Mouse (Mus musculus): ENCODE data around the gene Robo4.

Gene Robo4

DNA sequence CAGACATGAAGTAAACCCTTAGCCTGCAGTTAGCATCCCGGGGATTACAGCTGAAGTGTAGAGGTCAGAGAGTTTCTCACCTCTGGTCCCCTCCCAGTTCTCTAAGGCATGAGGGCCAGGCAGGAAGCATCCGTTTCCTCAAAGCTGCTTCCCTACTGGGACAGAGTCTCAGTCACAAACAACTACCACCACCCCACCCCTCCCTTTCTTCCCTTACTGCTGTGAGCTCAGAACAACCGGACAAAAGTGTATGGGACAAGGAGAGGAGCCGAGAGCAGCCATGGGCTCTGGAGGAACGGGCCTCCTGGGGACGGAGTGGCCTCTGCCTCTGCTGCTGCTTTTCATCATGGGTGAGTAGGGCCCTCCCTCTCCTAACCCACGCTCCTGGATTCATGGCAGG, at the start of gene Robo4:
Robo4 (plus strand) TSS at position 96 of the 400 bp plus-strand sequence.
- DNase-seq (ENCODE audit: low read depth, low spot score) = no peak

DNA sequence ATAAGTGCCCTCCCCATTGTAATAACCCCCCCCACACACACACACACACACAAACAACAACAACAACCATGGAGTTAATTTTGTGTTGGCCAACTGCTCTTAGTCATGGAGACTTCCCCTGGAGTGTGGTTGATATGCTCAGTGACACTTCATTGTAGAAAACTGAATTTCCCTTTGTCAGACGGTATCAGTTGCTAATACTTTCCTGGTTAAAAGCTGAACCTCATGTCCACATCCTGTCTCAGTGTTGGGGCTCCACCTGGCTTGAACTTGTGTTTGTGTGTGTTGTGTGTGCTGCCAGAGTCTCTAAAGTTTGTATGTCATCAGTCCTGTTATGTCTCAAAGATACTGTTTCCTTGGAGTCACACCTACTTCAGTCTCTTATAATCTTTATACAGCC, 47.2 kb upstream of the Robo4 start:
- DNase-seq (ENCODE audit: low read depth, low spot score) = no peak

DNA sequence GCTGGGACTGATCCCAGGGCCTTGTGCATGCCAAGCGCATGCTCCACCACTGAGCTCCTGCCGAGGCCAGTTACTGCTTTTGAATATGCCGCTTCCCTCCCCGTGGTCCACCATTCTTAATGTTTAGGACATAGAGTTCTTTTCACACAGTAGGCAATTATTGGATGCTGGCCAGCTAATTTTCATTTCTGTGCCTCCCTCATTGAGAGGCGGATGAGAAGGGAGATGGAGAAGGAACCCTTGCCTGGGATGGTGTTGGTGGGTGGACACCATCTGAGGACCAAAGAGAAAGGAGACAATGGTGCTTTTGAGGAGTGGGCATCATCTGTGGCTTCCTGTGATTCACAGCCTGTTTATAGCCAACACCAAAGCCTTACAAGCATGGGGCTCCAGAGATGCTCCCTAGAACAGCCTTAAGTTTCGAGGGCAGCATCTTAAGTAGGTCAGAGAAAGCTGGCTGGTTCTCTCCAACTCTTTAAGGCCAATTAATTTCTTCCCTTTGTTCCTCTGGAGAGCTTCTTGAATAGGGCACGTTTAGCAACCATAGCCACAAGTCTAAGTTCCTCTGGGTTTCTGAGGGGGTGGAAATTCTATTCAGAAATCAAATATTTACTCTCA, 42.9 kb upstream of the Robo4 start:
- DNase-seq (ENCODE audit: low read depth, low spot score) = no peak

DNA sequence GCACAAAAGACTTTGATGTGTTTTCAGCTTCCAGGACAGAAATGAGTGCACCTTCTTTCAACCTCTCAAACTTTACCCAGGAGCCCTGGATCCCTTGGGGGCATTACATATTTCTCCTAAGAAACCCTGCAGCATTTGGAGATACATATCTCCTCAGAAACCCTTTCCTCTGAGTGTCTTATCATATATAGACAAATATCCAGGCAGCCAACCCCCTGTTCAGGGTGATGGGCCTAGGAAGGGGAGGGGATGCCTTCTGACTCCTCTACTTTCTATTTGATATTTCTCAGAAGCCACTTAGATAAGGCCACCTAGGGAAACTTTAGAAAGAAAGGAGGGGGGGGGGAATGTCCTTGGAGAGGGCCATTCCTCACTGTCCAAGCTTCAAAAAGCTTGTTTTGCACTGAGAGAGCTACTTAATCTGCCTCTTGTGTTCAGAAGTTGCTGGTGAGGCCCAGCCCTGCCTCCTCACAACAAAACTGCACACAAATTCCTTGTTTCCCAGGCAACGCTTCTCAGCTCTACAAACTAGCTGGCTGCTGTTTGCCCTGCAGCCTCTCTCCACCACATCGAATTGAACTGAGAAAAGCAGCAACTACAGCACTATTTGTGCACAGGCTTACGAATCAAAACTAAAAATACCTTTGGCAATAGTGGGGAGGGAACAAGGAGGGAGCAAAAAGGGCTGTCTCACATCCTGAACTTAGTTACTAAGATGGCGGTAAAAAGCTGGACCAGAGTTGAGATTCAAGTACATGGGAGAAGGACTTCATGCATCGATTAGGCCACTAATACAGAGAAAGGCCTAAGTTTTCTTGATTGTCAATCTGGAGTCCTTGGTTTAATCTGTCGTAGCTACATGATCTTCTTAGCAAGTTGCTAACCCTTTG, 42.1 kb upstream of the Robo4 start:
- DNase-seq (ENCODE audit: low read depth, low spot score) = peak; percentile 75

DNA sequence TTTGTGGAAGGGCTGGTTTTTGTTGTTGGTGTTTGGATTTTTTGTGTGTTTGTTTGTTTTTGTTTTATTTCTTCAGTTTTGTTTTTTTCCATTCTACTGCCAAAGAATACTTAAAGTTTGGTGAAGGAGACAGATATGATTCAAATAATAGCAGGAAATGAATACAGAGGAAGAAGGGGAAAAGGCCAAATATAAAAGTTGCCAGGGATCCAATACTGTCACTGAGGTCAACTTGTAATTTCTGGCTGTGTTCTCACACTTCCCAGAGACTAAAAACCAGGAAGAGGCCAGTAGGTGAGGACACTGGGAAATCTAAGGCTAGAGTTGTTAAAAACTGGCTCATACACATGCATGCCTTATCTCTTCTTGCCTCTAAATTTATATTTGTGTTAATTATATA, 39.6 kb upstream of the Robo4 start:
- no peak for DNase-seq (ENCODE audit: low read depth, low spot score)

DNA sequence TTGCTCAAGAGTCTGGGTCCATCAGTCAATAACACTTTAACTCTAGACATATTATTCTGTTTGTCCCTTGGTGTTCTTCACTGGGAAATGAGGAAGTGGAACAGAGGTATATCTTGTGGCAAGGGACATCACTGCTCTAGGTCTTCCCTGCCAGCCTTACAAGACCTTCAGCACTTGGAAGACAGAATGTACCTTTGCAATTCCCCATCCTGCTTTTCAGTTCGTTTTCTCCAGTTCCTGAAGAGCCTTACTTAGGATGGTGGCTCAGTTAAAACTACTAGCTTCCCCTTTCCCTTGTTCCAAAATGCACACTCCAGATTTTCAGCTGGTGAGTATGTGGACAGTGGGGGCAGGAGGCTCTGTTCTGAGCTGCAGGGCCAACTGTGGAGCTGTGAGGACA, 38.8 kb upstream of the Robo4 start:
- no peak for DNase-seq (ENCODE audit: low read depth, low spot score)

DNA sequence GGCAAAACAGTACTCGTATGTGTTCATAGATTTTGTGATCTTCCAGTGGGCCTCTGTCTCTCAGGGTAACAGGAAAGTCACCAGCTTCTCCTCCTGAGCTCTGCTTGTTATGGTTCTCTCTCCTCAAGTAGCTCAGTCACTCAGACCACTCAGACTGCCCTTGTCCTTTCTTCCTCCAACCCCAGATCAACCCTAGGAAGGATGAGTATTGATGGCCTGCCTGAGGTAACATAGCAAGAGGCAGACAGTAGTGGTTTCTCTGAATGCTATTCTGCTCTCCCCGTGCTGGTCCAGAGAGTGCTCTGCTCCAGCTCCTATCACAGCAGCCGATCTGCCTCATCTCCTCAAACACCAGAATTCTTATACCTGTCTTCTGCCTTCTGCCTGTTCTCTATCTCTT, 38.1 kb upstream of the Robo4 start:
- DNase-seq (ENCODE audit: low read depth, low spot score) = no peak

DNA sequence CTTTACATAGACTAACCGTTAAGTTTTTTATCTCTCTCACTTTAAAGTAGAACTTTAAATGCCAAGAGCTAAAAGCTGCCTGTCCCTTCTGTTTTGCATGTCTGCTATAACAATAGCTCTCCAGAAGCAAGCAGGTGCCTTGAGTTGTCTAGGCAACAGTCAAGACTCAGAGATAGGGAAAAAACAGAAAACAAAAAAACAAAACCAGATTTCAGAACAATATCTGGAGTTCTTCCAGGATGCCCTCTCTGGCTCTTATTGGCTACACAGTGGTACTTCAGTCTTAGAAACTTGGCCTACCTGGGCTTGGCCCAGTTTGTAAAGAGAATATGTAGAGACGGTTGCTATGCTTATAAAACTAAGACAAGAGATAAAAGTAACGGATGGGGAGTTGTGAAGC, 37.3 kb upstream of the Robo4 start:
- DNase-seq (ENCODE audit: low read depth, low spot score) = no peak

DNA sequence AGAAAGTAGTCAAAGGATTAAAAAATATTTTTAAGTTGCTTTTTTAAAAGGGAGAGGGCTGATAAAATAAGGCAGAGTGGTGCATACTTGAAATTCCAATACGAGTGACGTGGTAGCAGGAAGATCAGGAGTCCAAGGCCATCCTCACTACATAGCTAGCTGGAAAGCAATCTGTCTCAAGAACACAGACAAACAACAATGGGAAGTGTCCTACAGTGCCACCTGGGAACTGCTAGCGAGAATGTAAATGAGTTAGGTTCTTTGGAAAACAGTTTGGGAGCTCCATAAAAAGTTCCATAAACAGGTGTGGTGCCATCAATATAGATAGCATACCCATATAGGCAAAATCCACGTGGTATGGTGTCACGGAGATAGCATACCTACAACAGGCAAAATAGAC, 36.0 kb upstream of the Robo4 start:
- DNase-seq (ENCODE audit: low read depth, low spot score) = no peak

DNA sequence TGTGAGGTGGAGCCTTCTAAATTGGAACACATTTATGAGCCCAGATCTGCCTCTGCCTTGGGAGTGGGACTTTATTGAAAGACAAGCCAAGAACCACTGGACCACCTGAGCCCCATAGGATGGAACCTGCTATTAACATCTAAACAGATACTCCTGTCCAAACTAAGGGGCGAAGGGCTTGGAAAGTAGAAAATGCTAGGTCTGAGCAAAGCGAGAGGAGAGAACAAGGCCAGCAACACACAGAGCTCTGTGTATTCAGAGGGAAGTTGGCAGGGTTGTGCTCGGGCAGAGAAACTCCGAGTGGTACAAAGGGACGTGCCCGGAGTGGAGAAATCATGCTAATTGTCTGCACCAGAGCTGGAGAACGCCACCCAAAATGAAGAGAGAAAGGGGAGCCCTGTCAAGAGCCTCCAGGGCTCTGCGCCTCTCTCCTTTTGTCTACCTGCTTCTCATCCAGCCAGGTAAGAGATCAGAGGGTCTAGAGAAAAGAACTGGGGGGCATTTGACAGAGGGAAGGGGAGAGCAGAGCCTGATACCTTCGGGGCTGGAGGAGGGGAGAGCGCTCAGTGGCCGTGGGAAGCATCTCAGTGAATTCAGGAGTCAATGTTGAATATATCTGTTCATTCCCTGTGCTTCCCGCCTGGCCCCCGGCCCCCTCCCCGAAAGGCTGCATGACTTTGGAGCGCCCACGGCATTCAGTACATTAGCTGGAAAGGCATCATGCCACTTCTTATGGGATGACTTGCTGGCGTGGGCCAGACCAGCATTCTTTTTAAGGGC, 34.2 kb upstream of the Robo4 start, which contains the start of gene Hepacam:
Hepacam (plus strand) TSS at position 51 of the 780 bp plus-strand sequence.
- no peak for DNase-seq (ENCODE audit: low read depth, low spot score)

DNA sequence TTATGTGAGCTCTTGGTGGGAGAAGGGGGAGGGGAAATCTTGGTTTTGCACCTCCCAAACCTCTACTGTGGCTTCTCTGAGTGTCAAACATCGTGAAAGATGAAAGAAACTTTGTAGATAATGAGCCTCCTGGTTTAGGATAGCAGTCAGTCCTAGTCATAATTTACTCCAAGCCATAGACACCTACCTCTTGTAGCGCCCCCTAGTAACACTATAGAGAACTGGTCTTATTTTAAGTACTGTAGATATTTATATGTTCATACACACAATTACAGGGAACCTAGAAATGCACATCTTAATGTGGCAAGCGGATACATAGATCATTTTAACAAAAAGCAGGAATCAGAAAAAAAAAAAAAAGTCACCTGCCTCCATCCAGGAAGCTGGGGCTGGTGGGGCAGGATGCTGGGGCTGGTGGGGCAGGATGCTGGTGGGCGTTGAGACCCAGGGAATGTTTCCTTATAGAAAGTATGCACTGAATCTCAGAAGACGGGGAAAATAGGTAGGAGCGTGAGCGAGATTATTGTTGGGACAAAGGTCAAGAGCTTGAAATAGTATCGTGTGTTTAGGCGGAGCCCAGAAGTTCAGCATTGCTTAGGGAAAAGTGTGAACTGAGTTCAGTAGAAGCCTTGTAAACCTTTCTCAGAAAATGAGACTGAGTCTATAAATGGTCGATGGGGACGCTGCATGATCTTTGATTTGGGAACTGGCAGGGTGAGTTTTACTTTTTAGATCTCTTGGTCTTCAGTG, 33.4 kb upstream of the Robo4 start:
- no peak for DNase-seq (ENCODE audit: low read depth, low spot score)

DNA sequence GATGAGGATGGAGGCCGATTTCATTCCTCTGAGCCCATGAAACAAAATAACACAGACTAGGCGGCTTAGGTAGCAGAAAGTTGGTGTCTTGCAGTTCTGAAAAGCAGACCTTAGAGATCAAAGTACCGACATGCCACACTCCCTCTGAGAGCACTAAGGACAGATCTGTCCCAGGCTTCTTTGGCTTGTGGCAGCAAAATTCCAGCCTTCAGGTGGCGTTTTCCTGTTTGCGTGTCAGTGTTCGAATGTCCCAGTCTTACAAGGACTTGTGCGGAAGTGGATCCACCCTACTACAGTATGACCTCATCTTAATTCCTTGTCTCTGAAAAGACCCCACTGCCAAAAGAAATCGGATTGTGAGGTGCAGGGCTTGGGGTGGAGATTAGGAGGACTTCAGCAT, 32.8 kb upstream of the Robo4 start:
- no peak for DNase-seq (ENCODE audit: low read depth, low spot score)

DNA sequence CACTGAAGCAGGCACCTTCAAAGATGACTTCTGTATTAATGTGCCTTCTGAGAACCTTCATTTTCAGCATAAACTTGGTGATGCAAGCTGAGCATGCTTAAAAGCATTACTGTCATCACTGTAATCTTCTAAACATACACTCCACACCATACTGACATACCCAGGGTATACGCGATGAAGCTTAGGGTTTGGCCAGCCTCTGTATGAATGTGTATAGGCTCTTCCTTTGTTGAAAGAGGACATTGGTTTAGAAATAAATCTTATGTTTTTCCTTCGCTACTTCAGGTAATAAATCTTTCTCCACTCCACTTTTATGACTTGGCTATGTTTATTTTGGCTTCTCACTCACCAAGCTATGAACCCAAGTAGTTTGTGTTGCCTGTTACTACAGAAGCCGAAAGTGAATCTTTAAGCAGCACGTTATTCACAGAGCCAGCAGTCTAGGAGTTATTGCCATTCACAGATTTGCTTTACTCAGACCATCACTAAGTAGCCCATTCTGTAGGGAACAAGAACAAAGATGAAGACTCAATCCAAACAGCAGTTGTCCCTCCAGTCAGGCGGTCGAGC, 30.4 kb upstream of the Robo4 start:
- DNase-seq (ENCODE audit: low read depth, low spot score) = no peak

DNA sequence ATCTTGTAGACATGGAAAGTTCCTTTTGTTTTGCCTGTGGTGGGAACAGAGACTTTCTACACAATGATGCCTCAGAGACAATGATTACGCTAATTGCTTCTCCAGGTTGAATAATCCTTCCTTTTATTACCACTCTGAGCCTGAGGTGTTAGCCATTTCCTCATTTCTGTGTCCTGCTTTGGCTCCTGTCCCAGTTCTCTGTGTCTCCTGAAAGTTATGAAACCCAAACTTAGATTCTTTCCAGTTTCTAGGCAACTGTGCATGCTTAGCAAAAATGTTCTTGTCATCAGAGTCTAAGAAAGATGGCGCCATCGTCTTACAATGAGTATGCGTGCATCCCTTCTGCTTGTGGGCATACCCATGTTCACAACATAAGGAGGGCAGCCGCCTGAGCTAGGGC, 26.0 kb upstream of the Robo4 start:
- DNase-seq (ENCODE audit: low read depth, low spot score) = no peak

DNA sequence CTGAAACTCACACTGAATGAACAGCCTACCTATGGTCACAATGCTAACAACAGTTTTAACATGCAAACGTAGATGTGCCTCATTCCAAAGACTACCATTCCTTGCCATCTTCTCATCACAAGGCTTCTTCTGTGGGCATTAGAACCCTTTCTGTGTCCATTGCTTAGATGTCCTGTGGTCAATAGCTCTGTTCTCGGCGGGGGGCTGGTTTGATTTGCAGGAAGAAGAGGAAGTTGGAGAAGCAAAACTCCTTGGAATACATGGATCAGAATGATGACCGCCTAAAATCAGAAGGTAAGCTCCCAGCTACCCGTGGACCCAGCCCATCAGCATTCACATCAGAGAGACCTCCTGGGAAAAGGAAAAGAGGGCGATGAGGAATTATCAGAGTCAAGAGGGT, 18.5 kb upstream of the Robo4 start:
- no peak for DNase-seq (ENCODE audit: low read depth, low spot score)

DNA sequence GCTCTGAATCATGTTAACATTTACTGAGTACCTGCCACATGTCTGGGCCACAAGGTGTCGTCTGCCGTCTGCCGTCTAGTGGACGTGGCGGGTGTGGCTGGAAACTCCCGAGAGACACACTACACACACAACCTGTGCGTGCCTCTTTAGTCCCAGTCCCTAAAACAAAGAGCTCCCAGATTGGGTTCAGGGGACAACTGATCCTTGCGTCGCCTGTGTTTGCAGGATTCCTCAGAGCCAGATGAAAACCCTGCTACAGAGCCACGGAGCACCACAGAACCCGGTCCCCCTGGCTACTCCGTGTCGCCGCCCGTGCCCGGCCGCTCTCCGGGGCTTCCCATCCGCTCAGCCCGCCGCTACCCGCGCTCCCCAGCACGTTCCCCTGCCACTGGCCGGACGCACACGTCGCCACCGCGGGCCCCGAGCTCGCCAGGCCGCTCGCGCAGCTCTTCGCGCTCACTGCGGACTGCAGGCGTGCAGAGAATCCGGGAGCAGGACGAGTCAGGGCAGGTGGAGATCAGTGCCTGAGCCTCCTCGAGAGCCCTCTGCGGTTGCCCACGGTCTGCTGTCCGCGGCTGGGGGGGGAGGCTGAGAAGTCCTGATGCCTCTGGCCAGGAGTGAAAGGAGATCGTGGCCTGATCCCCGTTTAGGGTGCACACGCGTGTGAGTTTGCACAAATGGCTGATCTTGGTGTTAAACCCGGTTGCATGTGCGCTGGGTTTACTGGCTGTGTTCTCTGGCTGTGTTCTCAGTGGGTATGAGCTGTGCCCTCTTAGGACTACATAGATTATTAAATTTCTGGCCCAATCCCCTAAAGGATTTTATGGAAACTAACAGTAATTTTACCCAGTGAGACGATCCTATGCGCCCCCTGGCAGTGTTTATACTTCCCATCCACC, 17.2 kb upstream of the Robo4 start:
- peak; percentile 38 for DNase-seq (ENCODE audit: low read depth, low spot score)

DNA sequence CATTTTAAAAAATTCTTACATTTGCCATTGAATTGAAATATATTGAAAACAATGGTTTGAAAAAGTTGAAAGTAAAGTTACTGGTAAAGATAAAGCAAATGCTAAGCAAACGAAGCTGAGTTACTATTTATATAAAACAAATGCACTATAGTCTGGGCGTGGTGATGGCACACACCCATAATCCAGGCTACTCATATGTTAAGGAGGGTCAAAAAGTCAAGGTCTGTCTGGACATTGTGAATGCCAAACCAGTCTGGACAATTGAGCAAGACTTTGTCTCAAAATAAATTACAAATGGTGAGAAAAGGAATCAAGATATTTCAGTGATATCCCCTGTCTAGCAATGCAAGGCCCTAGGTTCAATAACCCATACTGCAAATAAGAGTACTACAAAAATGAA, 10.8 kb upstream of the Robo4 start:
- no peak for DNase-seq (ENCODE audit: low read depth, low spot score)

DNA sequence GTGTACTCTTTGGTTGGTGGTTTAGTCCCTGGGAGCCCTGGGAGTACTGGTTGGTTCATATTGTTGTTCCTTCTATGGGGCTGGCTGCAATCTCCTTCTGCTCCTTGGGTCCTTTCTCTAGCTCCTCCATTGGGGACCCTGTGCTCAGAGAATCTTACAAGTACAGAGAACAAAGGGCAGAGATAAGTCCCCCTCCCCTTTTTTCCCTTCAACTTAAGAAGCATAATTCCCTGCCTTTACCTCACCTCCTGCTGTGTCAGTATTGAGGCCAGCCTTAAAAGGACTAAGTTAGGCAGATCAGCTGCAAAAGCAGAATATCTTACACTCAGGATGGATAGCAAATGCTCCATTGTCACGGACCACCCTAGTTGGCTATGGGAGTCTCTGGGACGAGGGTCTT, 9.6 kb upstream of the Robo4 start:
- no peak for DNase-seq (ENCODE audit: low read depth, low spot score)

DNA sequence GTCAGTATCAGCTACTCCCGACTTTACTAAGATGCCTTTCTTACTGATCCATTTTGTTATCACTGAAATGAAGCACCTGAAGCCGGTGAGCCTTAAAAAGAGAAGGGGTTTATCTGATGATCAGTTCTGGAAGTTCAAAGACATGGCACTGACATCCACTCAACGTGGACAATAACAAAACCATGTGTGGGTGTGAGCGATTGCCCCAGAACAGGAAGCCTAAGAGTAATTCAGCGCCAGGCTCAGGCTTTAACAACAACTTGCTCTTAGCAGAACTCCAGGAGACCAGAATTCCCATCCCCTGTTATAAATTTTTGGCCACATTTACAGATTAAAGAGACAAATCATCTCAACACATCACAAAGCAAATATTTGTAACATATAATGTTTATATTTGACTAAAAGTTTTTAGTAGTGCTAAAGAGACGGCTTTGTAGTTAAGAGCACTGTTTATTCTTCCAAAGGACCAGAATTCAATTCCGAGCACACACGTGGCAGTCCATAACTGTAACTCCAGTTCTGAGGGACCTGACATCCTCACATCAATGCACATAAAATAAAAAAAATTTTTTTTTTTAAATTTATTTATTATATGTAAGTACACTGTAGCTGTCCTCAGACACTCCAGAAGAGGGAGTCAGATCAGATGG, 8.1 kb upstream of the Robo4 start:
- no peak for DNase-seq (ENCODE audit: low read depth, low spot score)

DNA sequence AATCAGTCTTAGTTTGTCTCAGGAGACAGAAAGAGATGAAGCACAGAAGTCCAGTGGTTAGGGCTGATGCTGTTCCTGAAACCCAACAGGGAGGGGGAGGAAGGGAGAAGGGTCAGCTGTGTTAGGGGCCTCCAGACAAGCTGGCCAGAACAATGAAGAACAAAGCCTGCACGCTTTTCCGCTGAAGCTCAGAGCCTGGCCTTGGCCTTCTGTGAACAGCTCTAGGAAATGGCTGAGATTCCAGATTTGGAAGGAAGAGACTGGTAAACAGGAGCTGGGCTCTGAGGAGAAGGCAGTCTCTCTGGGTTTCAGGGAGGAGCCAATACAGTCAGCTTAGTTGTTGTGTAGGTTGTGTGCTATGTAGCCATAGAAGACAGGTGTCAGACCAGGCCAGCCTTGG, 1.1 kb upstream of the Robo4 start:
- DNase-seq (ENCODE audit: low read depth, low spot score) = no peak
